Mouse (Mus musculus) gastrocnemius, adult 18-20 months (tissue): ENCODE results near the gene D7Ertd443e. TPM values are rescaled to one million over a fixed set of nuclear protein-coding genes. Genes with fewer than 3 reads are reported as not detected.
A peak's percentile ranks its signal among the peaks of the same experiment; 100 is the strongest.

Source experiments
- DNase-seq: peaks from one replicate; pipeline ENCODE4 v3.0.0; 2021; ENCODE audit warnings: low spot score
- long read RNA-seq, 2 experiments: library from polyadenylated mRNA; stranded (forward); transcript quantifications; one replicate each; pipeline ENCODE4 v2.0.0; 2021
- total RNA-seq, 2 experiments: library from RNA; stranded (reverse); gene quantifications; 2 replicates each; pipeline ENCODE4 v1.2.3; 2021

Gene D7Ertd443e
- total RNA-seq = not detected
- long read RNA-seq, experiment 1 = 0 reads
- long read RNA-seq, experiment 2 = 0 reads

GRCm38 (mm10) chr7:134385561-134385960, at the start of gene D7Ertd443e:
TSS of gene D7Ertd443e (minus strand) at chr7:134385661.
- no peak for DNase-seq

GRCm38 (mm10) chr7:134431681-134432080, 46.2 kb upstream of the D7Ertd443e start:
- no peak for DNase-seq

GRCm38 (mm10) chr7:134428676-134429075, 43.2 kb upstream of the D7Ertd443e start:
- no peak for DNase-seq

- no peak for DNase-seq
Measured at GRCm38 (mm10) chr7:134415014-134415413, 29.6 kb upstream of the D7Ertd443e start.

GRCm38 (mm10) chr7:134414005-134414690, 28.7 kb upstream of the D7Ertd443e start:
- no peak for DNase-seq

- no peak for DNase-seq
Measured at GRCm38 (mm10) chr7:134408641-134409040, 23.2 kb upstream of the D7Ertd443e start.

- no peak for DNase-seq
Measured at GRCm38 (mm10) chr7:134400746-134401145, 15.3 kb upstream of the D7Ertd443e start.

GRCm38 (mm10) chr7:134396769-134397168, 11.3 kb upstream of the D7Ertd443e start:
- no peak for DNase-seq

- no peak for DNase-seq
Measured at GRCm38 (mm10) chr7:134382791-134383190, 2.7 kb downstream of the D7Ertd443e start.

- peak; percentile 3 for DNase-seq
Measured at GRCm38 (mm10) chr7:134381407-134381861, 4.0 kb downstream of the D7Ertd443e start.

GRCm38 (mm10) chr7:134378273-134378672, 7.2 kb downstream of the D7Ertd443e start:
- peak; percentile 3 for DNase-seq

- DNase-seq = no peak
Measured at GRCm38 (mm10) chr7:134376786-134377185, 8.7 kb downstream of the D7Ertd443e start.

GRCm38 (mm10) chr7:134372276-134372675, 13.2 kb downstream of the D7Ertd443e start:
- DNase-seq = no peak

GRCm38 (mm10) chr7:134369241-134369640, 16.2 kb downstream of the D7Ertd443e start:
- DNase-seq = no peak

- DNase-seq = no peak
Measured at GRCm38 (mm10) chr7:134362257-134362870, 23.1 kb downstream of the D7Ertd443e start.

- peak; percentile 32 for DNase-seq
Measured at GRCm38 (mm10) chr7:134348825-134349224, 36.6 kb downstream of the D7Ertd443e start.

GRCm38 (mm10) chr7:134342202-134342601, 43.3 kb downstream of the D7Ertd443e start:
- no peak for DNase-seq

GRCm38 (mm10) chr7:134335951-134336350, 49.5 kb downstream of the D7Ertd443e start:
- no peak for DNase-seq

GRCm38 (mm10) chr7:134320979-134321378, 64.5 kb downstream of the D7Ertd443e start:
- no peak for DNase-seq

- no peak for DNase-seq
Measured at GRCm38 (mm10) chr7:134302084-134302483, 83.4 kb downstream of the D7Ertd443e start.

- DNase-seq = no peak
Measured at GRCm38 (mm10) chr7:134301285-134301684, 84.2 kb downstream of the D7Ertd443e start.

- no peak for DNase-seq
Measured at GRCm38 (mm10) chr7:134292750-134293149, 92.7 kb downstream of the D7Ertd443e start.
